Mouse (Mus musculus): ENCODE measurements around the gene Strada.

GRCm38 (mm10) chr11:106125827-106126226, 76.1 kb downstream of the Strada start:
- TF ChIP-seq POLR2A (IDR thresholded peaks at IDR 0.05; ENCODE audit: borderline replicate concordance, low read depth, low read length) = no peak
- TF ChIP-seq CTCF (IDR thresholded peaks at IDR 0.05; ENCODE audit: low read depth, low read length) = no peak
